Mouse (Mus musculus) forebrain, embryonic 13.5 days (tissue): ENCODE measurements at regions not wholly inside any gene's neighbourhood (a gene's known extent, or its start where the extent isn't known, plus 50 kb on each side); places are given as distances from the start of the nearest gene placed in this dataset.

ENCODE experiments used
- ATAC-seq: fragments of 200-750 bp; cut with Nextera tagmentation; 2 replicates; pipeline ENCODE4 v1.8.0; 2017
- H3K27ac ChIP-seq: fragments of 300-500 bp; sonication (generic); 2 replicates; pipeline ENCODE4 v1.5.1; 2015; ENCODE audit warnings: inconsistent platforms, mild to moderate bottlenecking, moderate library complexity
- H3K27me3 ChIP-seq: fragments of 300-500 bp; sonication (generic); 2 replicates; pipeline ENCODE4 v1.6.1; 2015; ENCODE audit warnings: mild to moderate bottlenecking, inconsistent platforms
- H3K36me3 ChIP-seq: fragments of 300-500 bp; sonication (generic); 2 replicates; pipeline ENCODE4 v1.6.1; 2015; ENCODE audit warnings: mild to moderate bottlenecking, inconsistent platforms; ENCODE audit not compliant: poor library complexity, severe bottlenecking
- H3K4me1 ChIP-seq: fragments of 300-500 bp; sonication (generic); 2 replicates; pipeline ENCODE4 v1.6.1; 2015; ENCODE audit warnings: inconsistent platforms
- H3K4me2 ChIP-seq: fragments of 300-500 bp; sonication (generic); 2 replicates; pipeline ENCODE4 v1.6.1; 2015; ENCODE audit warnings: inconsistent platforms, mild to moderate bottlenecking, moderate library complexity
- H3K4me3 ChIP-seq: fragments of 300-500 bp; sonication (generic); 2 replicates; pipeline ENCODE4 v1.5.1; 2015; ENCODE audit warnings: mild to moderate bottlenecking, inconsistent platforms
- H3K9ac ChIP-seq: fragments of 300-500 bp; sonication (generic); 2 replicates; pipeline ENCODE4 v1.6.1; 2015; ENCODE audit warnings: mild to moderate bottlenecking, inconsistent platforms
- H3K9me3 ChIP-seq: fragments of 300-500 bp; sonication (generic); replicated peaks from 2 replicates; pipeline ENCODE4 v1.6.1; 2016; ENCODE audit warnings: inconsistent platforms
- WGBS: fragments of 180-500 bp; shearing (Covaris S2); methylation state at CpG from one replicate; pipeline ENCODE4 v1.1.7; 2015; 5-methylcytosine and 5-hydroxymethylcytosine counted together

GRCm38 (mm10) chr5:111789904-111790303, 56.2 kb downstream of the Gm26897 start:
- ATAC-seq = no peak
- H3K9me3 ChIP-seq = no peaks in the 10 kb centered on the region
- H3K27ac ChIP-seq = no peak overlapping the region
- no peak overlapping the region for H3K4me2 ChIP-seq
- no peaks in the 10 kb centered on the region for H3K36me3 ChIP-seq
- H3K27me3 ChIP-seq = no peaks in the 10 kb centered on the region
- 69% methylated on average over 4 of the region's 4 CpGs for WGBS
- no peaks in the 10 kb centered on the region for H3K4me1 ChIP-seq
- no peak overlapping the region for H3K4me3 ChIP-seq
- no peak overlapping the region for H3K9ac ChIP-seq

- ATAC-seq = no peak
- Histone ChIP-seq H3K27ac (no peak overlapping the region), H3K4me2 (no peak overlapping the region), H3K27me3 (no peaks in the 10 kb centered on the region), H3K4me3 (no peak overlapping the region), H3K9me3 (no peaks in the 10 kb centered on the region), H3K9ac (no peak overlapping the region), H3K36me3 (no peaks in the 10 kb centered on the region), H3K4me1 (no peaks in the 10 kb centered on the region)
- WGBS = 83% methylated on average over 9 of the region's 9 CpGs
These were observed 56.8 kb downstream of the Gm26897 start for GRCm38 (mm10) chr5:111790527-111790926.

GRCm38 (mm10) chr5:111791089-111791561, 57.4 kb downstream of the Gm26897 start:
- no peak overlapping the region for H3K4me2 ChIP-seq
- H3K9me3 ChIP-seq = no peaks in the 10 kb centered on the region
- H3K4me3 ChIP-seq = no peak overlapping the region
- H3K27ac ChIP-seq = no peak overlapping the region
- no peak for ATAC-seq
- no peaks in the 10 kb centered on the region for H3K27me3 ChIP-seq
- H3K9ac ChIP-seq = no peak overlapping the region
- no peaks in the 10 kb centered on the region for H3K36me3 ChIP-seq
- H3K4me1 ChIP-seq = no peaks in the 10 kb centered on the region
- 88% methylated on average over 5 of the region's 5 CpGs for WGBS

GRCm38 (mm10) chr5:111792746-111793145, 59.0 kb downstream of the Gm26897 start:
- no peak for ATAC-seq
- Histone ChIP-seq H3K27me3 (no peaks in the 10 kb centered on the region), H3K36me3 (no peaks in the 10 kb centered on the region), H3K4me3 (no peak overlapping the region), H3K4me1 (no peaks in the 10 kb centered on the region), H3K4me2 (no peak overlapping the region), H3K27ac (no peak overlapping the region), H3K9me3 (no peaks in the 10 kb centered on the region), H3K9ac (0 out of 2 replicates have a peak overlapping the region, but pooled peaks have one; percentile 21)
- 90% methylated on average over 14 of the region's 14 CpGs for WGBS

- Histone ChIP-seq H3K27me3 (no peaks in the 10 kb centered on the region), H3K4me1 (no peaks in the 10 kb centered on the region), H3K4me2 (no peak overlapping the region), H3K9me3 (no peaks in the 10 kb centered on the region), H3K4me3 (no peak overlapping the region), H3K27ac (no peak overlapping the region), H3K9ac (no peak overlapping the region), H3K36me3 (no peaks in the 10 kb centered on the region)
- WGBS = 81% methylated on average over 4 of the region's 4 CpGs
- ATAC-seq = no peak
These were observed 59.5 kb downstream of the Gm26897 start for GRCm38 (mm10) chr5:111793178-111793577.

- WGBS = 75% methylated on average over 5 of the region's 5 CpGs
These were observed 63.2 kb downstream of the Gm26897 start for GRCm38 (mm10) chr5:111796889-111797288.

GRCm38 (mm10) chr5:111799700-111800311, 66.1 kb downstream of the Gm26897 start:
- Histone ChIP-seq H3K27ac (no peak overlapping the region), H3K9me3 (no peaks in the 10 kb centered on the region), H3K36me3 (no peaks in the 10 kb centered on the region), H3K4me2 (no peak overlapping the region), H3K4me1 (peaks cover 10% of the 10 kb centered on the region), H3K9ac (no peak overlapping the region), H3K27me3 (peaks cover 2% of the 10 kb centered on the region; the same call in 1 of the 2 replicates), H3K4me3 (no peak overlapping the region)
- WGBS = 59% methylated on average over 15 of the region's 15 CpGs
- no peak for ATAC-seq

More at GRCm38 (mm10) chr5:111796889-111797288, 63.2 kb downstream of the Gm26897 start:
- no peak overlapping the region for H3K9ac ChIP-seq
- no peaks in the 10 kb centered on the region for H3K9me3 ChIP-seq
- ATAC-seq = no peak
- H3K27me3 ChIP-seq = no peaks in the 10 kb centered on the region
- no peak overlapping the region for H3K4me2 ChIP-seq
- no peaks in the 10 kb centered on the region for H3K36me3 ChIP-seq
- peaks cover 10% of the 10 kb centered on the region for H3K4me1 ChIP-seq
- no peak overlapping the region for H3K27ac ChIP-seq
- H3K4me3 ChIP-seq = no peak overlapping the region

GRCm38 (mm10) chr5:111800511-111800910, 66.8 kb downstream of the Gm26897 start:
- H3K27ac ChIP-seq = no peak overlapping the region
- no peaks in the 10 kb centered on the region for H3K36me3 ChIP-seq
- H3K4me1 ChIP-seq = peaks cover 10% of the 10 kb centered on the region
- ATAC-seq = no peak
- no peak overlapping the region for H3K9ac ChIP-seq
- H3K9me3 ChIP-seq = no peaks in the 10 kb centered on the region
- H3K4me2 ChIP-seq = no peak overlapping the region
- peaks cover 6% of the 10 kb centered on the region; the same call in 1 of the 2 replicates for H3K27me3 ChIP-seq
- 88% methylated on average over 11 of the region's 11 CpGs for WGBS
- H3K4me3 ChIP-seq = no peak overlapping the region

GRCm38 (mm10) chr5:111801051-111801450, 67.3 kb downstream of the Gm26897 start:
- Histone ChIP-seq H3K4me2 (no peak overlapping the region), H3K9ac (no peak overlapping the region), H3K36me3 (no peaks in the 10 kb centered on the region), H3K27me3 (peaks cover 6% of the 10 kb centered on the region; the same call in 1 of the 2 replicates), H3K9me3 (no peaks in the 10 kb centered on the region), H3K27ac (no peak overlapping the region), H3K4me1 (peaks cover 10% of the 10 kb centered on the region), H3K4me3 (no peak overlapping the region)
- WGBS = 74% methylated on average over 2 of the region's 2 CpGs
- no peak for ATAC-seq

- H3K27me3 ChIP-seq = peaks cover 6% of the 10 kb centered on the region; the same call in 1 of the 2 replicates
- WGBS = 77% methylated on average over 6 of the region's 6 CpGs
- peaks cover 18% of the 10 kb centered on the region for H3K4me1 ChIP-seq
- H3K27ac ChIP-seq = no peak overlapping the region
- H3K4me2 ChIP-seq = no peak overlapping the region
- H3K9ac ChIP-seq = no peak overlapping the region
- H3K4me3 ChIP-seq = no peak overlapping the region
- ATAC-seq = no peak
- H3K9me3 ChIP-seq = no peaks in the 10 kb centered on the region
- no peaks in the 10 kb centered on the region for H3K36me3 ChIP-seq
These were observed 70.8 kb downstream of the Gm26897 start for GRCm38 (mm10) chr5:111804542-111804941.

- no peak overlapping the region for H3K4me3 ChIP-seq
- no peak overlapping the region for H3K9ac ChIP-seq
- no peaks in the 10 kb centered on the region for H3K9me3 ChIP-seq
- H3K36me3 ChIP-seq = no peaks in the 10 kb centered on the region
- ATAC-seq = no peak
- 75% methylated on average over 7 of the region's 7 CpGs for WGBS
- no peak overlapping the region for H3K27ac ChIP-seq
- peaks cover 18% of the 10 kb centered on the region for H3K4me1 ChIP-seq
- no peak overlapping the region for H3K4me2 ChIP-seq
- peaks cover 6% of the 10 kb centered on the region; the same call in 1 of the 2 replicates for H3K27me3 ChIP-seq
These were observed 71.4 kb downstream of the Gm26897 start for GRCm38 (mm10) chr5:111805150-111805549.

GRCm38 (mm10) chr5:111805761-111806191, 72.1 kb downstream of the Gm26897 start:
- H3K9me3 ChIP-seq = no peaks in the 10 kb centered on the region
- peaks cover 6% of the 10 kb centered on the region; the same call in 1 of the 2 replicates for H3K27me3 ChIP-seq
- no peak for ATAC-seq
- WGBS = 74% methylated on average over 17 of the region's 17 CpGs
- H3K4me3 ChIP-seq = no peak overlapping the region
- H3K9ac ChIP-seq = no peak overlapping the region
- no peak overlapping the region for H3K27ac ChIP-seq
- no peaks in the 10 kb centered on the region for H3K36me3 ChIP-seq
- H3K4me2 ChIP-seq = no peak overlapping the region
- H3K4me1 ChIP-seq = peaks cover 22% of the 10 kb centered on the region; the same call in 1 of the 2 replicates
